18 mouse cellular contexts compared by ENCODE assay signal in genomic region chr13:83596989-83597738, GRCm38 (mm10).
"Had no signal": no experiment of that assay in that cellular context is flagged by ENCODE, and none has a peak within 500 bp of the region (broad histone marks: within the 10 kb centered on the region; RNA-seq: fewer than 3 reads in every experiment).

No protein-coding gene starts in this region.

- ATAC-seq: midbrain, embryonic 16.5 days had no signal

- H3K27me3 ChIP-seq: limb, embryonic 13.5 days; megakaryocyte, embryonic 14.5 days; neural tube, embryonic 13.5 days; stomach, embryonic 15.5 days had no signal

- H3K4me3 ChIP-seq: layer of hippocampus, adult 2 months; limb, embryonic 13.5 days; megakaryocyte, embryonic 14.5 days; neural tube, embryonic 13.5 days; stomach, embryonic 15.5 days had no signal

- H3K36me3 ChIP-seq: neural tube, embryonic 13.5 days; stomach, embryonic 15.5 days had no signal

- H3K9me3 ChIP-seq: limb, embryonic 13.5 days; megakaryocyte, embryonic 14.5 days; neural tube, embryonic 13.5 days; stomach, embryonic 15.5 days had no signal

- H3K27ac ChIP-seq: layer of hippocampus, adult 2 months; limb, embryonic 13.5 days; liver, embryonic 14.5 days; neural tube, embryonic 13.5 days; stomach, embryonic 15.5 days had no signal

- DNase-seq: kidney, adult 8-10 months; kidney, postnatal 10 days; kidney, postnatal 4 days; left cerebral cortex, postnatal 4 days; lung, adult 2 months; lung, postnatal 10 days; lung, postnatal 4 days; right cerebral cortex, postnatal 14 days; thymus, adult 2 months; thymus, postnatal 36 days had no signal

- H3K4me1 ChIP-seq: stomach, embryonic 15.5 days had no signal

- H3K4me2 ChIP-seq: limb, embryonic 13.5 days; midbrain, embryonic 11.5 days; neural tube, embryonic 13.5 days; stomach, embryonic 15.5 days had no signal

- H3K9ac ChIP-seq: limb, embryonic 13.5 days; liver, embryonic 14.5 days; neural tube, embryonic 13.5 days; stomach, embryonic 15.5 days had no signal
